Mouse (Mus musculus): ENCODE measurements at regions not wholly inside any gene's neighbourhood (a gene's known extent, or its start where the extent isn't known, plus 50 kb on each side); places are given as distances from the start of the nearest gene placed in this dataset.

- Histone ChIP-seq H3K4me2 (replicated peaks; ENCODE audit: low read depth, low read length, severe bottlenecking) (no peak overlapping the region), H3K9me3 (ENCODE audit: control insufficient read depth, low read length) (no peaks in the 10 kb centered on the region), H3K36me3 (ENCODE audit: control insufficient read depth, insufficient read depth, low read length) (no peaks in the 10 kb centered on the region), H3K27ac (replicated peaks; ENCODE audit: low read depth, low read length) (no peak overlapping the region), H3K27me3 (ENCODE audit: control insufficient read depth, insufficient read depth, low read length) (no peaks in the 10 kb centered on the region), H3K9ac (ENCODE audit: low read depth, low read length, severe bottlenecking) (no peak overlapping the region), H3K4me1 (ENCODE audit: control insufficient read depth, insufficient read depth, low read length) (peaks cover 7% of the 10 kb centered on the region), H3K4me3 (replicated peaks; ENCODE audit: low read length) (no peak overlapping the region)
- ATAC-seq (ENCODE audit: low FRiP score, low read depth) (no peak), DNase-seq (ENCODE audit: low spot score) (peak; percentile 48)
- WGBS = 47% methylated on average over 21 of the region's 21 CpGs
- TF ChIP-seq POLR2A (IDR thresholded peaks at IDR 0.05; ENCODE audit: borderline replicate concordance, extremely low read depth, insufficient read depth, insufficient read length) = no peak
Measured at GRCm38 (mm10) chr15:31150546-31151471, 73.3 kb upstream of the Dap start.

- peak; percentile 53; the same call in 1 of the 2 replicates for ATAC-seq (ENCODE audit: low FRiP score, low read depth)
- no peak overlapping the region for H3K9ac ChIP-seq (ENCODE audit: low read depth, low read length, severe bottlenecking)
- H3K27me3 ChIP-seq (ENCODE audit: control insufficient read depth, insufficient read depth, low read length) = no peaks in the 10 kb centered on the region
- H3K4me3 ChIP-seq (replicated peaks; ENCODE audit: low read length) = no peak overlapping the region
- TF ChIP-seq POLR2A (IDR thresholded peaks at IDR 0.05; ENCODE audit: borderline replicate concordance, extremely low read depth, insufficient read depth, insufficient read length) = no peak
- no peaks in the 10 kb centered on the region for H3K9me3 ChIP-seq (ENCODE audit: control insufficient read depth, low read length)
- H3K4me2 ChIP-seq (replicated peaks; ENCODE audit: low read depth, low read length, severe bottlenecking) = peak overlapping the region; percentile 16; the same call in 1 of the 2 replicates
- peak; percentile 32 for DNase-seq (ENCODE audit: low spot score)
- WGBS = 12% methylated on average over 9 of the region's 9 CpGs
- H3K36me3 ChIP-seq (ENCODE audit: control insufficient read depth, insufficient read depth, low read length) = no peaks in the 10 kb centered on the region
- no peak overlapping the region for H3K27ac ChIP-seq (replicated peaks; ENCODE audit: low read depth, low read length)
- H3K4me1 ChIP-seq (ENCODE audit: control insufficient read depth, insufficient read depth, low read length) = peaks cover 8% of the 10 kb centered on the region
Measured at GRCm38 (mm10) chr15:31155141-31155540, 69.0 kb upstream of the Dap start.

GRCm38 (mm10) chr15:31166543-31167105 lies 57.5 kb upstream of the Dap start:
- Histone ChIP-seq H3K9me3 (ENCODE audit: control insufficient read depth, low read length) (no peaks in the 10 kb centered on the region), H3K4me3 (replicated peaks; ENCODE audit: low read length) (no peak overlapping the region), H3K27ac (replicated peaks; ENCODE audit: low read depth, low read length) (no peak overlapping the region), H3K4me2 (replicated peaks; ENCODE audit: low read depth, low read length, severe bottlenecking) (no peak overlapping the region), H3K27me3 (ENCODE audit: control insufficient read depth, insufficient read depth, low read length) (no peaks in the 10 kb centered on the region), H3K36me3 (ENCODE audit: control insufficient read depth, insufficient read depth, low read length) (no peaks in the 10 kb centered on the region), H3K4me1 (ENCODE audit: control insufficient read depth, insufficient read depth, low read length) (no peaks in the 10 kb centered on the region), H3K9ac (ENCODE audit: low read depth, low read length, severe bottlenecking) (no peak overlapping the region)
- no peak for TF ChIP-seq POLR2A (IDR thresholded peaks at IDR 0.05; ENCODE audit: borderline replicate concordance, extremely low read depth, insufficient read depth, insufficient read length)
- DNase-seq (ENCODE audit: low spot score) (no peak), ATAC-seq (ENCODE audit: low FRiP score, low read depth) (no peak)
- WGBS = 81% methylated on average over 9 of the region's 9 CpGs

- no peak for TF ChIP-seq POLR2A (IDR thresholded peaks at IDR 0.05; ENCODE audit: borderline replicate concordance, extremely low read depth, insufficient read depth, insufficient read length)
- DNase-seq (ENCODE audit: low spot score) = no peak
- no peaks in the 10 kb centered on the region for H3K9me3 ChIP-seq (ENCODE audit: control insufficient read depth, low read length)
- no peak overlapping the region for H3K9ac ChIP-seq (ENCODE audit: low read depth, low read length, severe bottlenecking)
- no peaks in the 10 kb centered on the region for H3K4me1 ChIP-seq (ENCODE audit: control insufficient read depth, insufficient read depth, low read length)
- 76% methylated on average over 5 of the region's 5 CpGs for WGBS
- H3K27me3 ChIP-seq (ENCODE audit: control insufficient read depth, insufficient read depth, low read length) = no peaks in the 10 kb centered on the region
- no peak overlapping the region for H3K4me3 ChIP-seq (replicated peaks; ENCODE audit: low read length)
- no peak for ATAC-seq (ENCODE audit: low FRiP score, low read depth)
- H3K36me3 ChIP-seq (ENCODE audit: control insufficient read depth, insufficient read depth, low read length) = no peaks in the 10 kb centered on the region
- H3K27ac ChIP-seq (replicated peaks; ENCODE audit: low read depth, low read length) = no peak overlapping the region
- no peak overlapping the region for H3K4me2 ChIP-seq (replicated peaks; ENCODE audit: low read depth, low read length, severe bottlenecking)
Measured at GRCm38 (mm10) chr15:31167506-31167905, 56.6 kb upstream of the Dap start.

GRCm38 (mm10) chr15:31168191-31168590 lies 55.9 kb upstream of the Dap start:
- Histone ChIP-seq H3K9me3 (ENCODE audit: control insufficient read depth, low read length) (no peaks in the 10 kb centered on the region), H3K27ac (replicated peaks; ENCODE audit: low read depth, low read length) (no peak overlapping the region), H3K27me3 (ENCODE audit: control insufficient read depth, insufficient read depth, low read length) (no peaks in the 10 kb centered on the region), H3K4me2 (replicated peaks; ENCODE audit: low read depth, low read length, severe bottlenecking) (no peak overlapping the region), H3K9ac (ENCODE audit: low read depth, low read length, severe bottlenecking) (no peak overlapping the region), H3K4me3 (replicated peaks; ENCODE audit: low read length) (no peak overlapping the region), H3K36me3 (ENCODE audit: control insufficient read depth, insufficient read depth, low read length) (no peaks in the 10 kb centered on the region), H3K4me1 (ENCODE audit: control insufficient read depth, insufficient read depth, low read length) (no peaks in the 10 kb centered on the region)
- WGBS = 79% methylated on average over 9 of the region's 9 CpGs
- no peak for ATAC-seq (ENCODE audit: low FRiP score, low read depth)
- DNase-seq (ENCODE audit: low spot score) = no peak
- TF ChIP-seq POLR2A (IDR thresholded peaks at IDR 0.05; ENCODE audit: borderline replicate concordance, extremely low read depth, insufficient read depth, insufficient read length) = no peak

Data from limb, embryonic 14.5 days (tissue).